Mouse (Mus musculus) ES-E14 (cell line): ENCODE results near the gene Sesn3. TPM values are rescaled to one million over a fixed set of nuclear protein-coding genes. Genes with fewer than 3 reads are reported as not detected.

Experiments
- DNase-seq: peaks from one replicate; pipeline ENCODE4 v3.0.0-alpha.2; 2013; ENCODE audit warnings: low read depth, low spot score
- H3K27ac ChIP-seq: 2 replicates; pipeline ENCODE4 v1.5.1; 2012; ENCODE audit warnings: low read depth, mild to moderate bottlenecking, low read length, moderate library complexity, mixed read lengths; ENCODE audit not compliant: poor library complexity, insufficient read depth, severe bottlenecking
- H3K36me3 ChIP-seq: 2 replicates; pipeline ENCODE4 v1.6.1; 2012; ENCODE audit warnings: mild to moderate bottlenecking, low read length, moderate library complexity, mixed read lengths; ENCODE audit not compliant: control insufficient read depth, poor library complexity, insufficient read depth, severe bottlenecking
- H3K4me1 ChIP-seq, 2 experiments: fragments of 150-350 bp in 1 of 2; sonication (generic) in 1 of 2; 2 replicates each; pipeline ENCODE4 v1.6.1; 2012; ENCODE audit warnings: low read length in 2 of 2, mild to moderate bottlenecking in 1 of 2, mixed read lengths in 1 of 2; ENCODE audit not compliant: control insufficient read depth in 2 of 2, insufficient read depth in 2 of 2, poor library complexity in 1 of 2
- H3K4me3 ChIP-seq, 2 experiments: fragments of 150-350 bp in 1 of 2; sonication (generic) in 1 of 2; 2 replicates each; pipeline ENCODE4 v1.5.1; 2012; ENCODE audit warnings: low read length in 2 of 2, low read depth in 1 of 2, mild to moderate bottlenecking in 1 of 2, mixed read lengths in 1 of 2; ENCODE audit not compliant: insufficient read depth in 1 of 2, poor library complexity in 1 of 2, severe bottlenecking in 1 of 2
- H3K9ac ChIP-seq: 2 replicates; pipeline ENCODE4 v1.6.1; 2012; ENCODE audit warnings: low read depth, mild to moderate bottlenecking, low read length, mixed read lengths; ENCODE audit not compliant: poor library complexity, insufficient read depth, severe bottlenecking
- H3K9me3 ChIP-seq: fragments of 150-350 bp; sonication (generic); 2 replicates; pipeline ENCODE4 v1.6.1; 2012; ENCODE audit warnings: low read depth, mild to moderate bottlenecking, low read length; ENCODE audit not compliant: control insufficient read depth, insufficient read depth
- CHD2 ChIP-seq: IDR thresholded peaks from 2 replicates; pipeline ENCODE4 v1.6.1; 2014; ENCODE audit warnings: mild to moderate bottlenecking, low read depth, low read length, inconsistent platforms
- HCFC1 ChIP-seq: IDR thresholded peaks from 2 replicates; pipeline ENCODE4 v1.6.1; 2012; ENCODE audit warnings: low read length, inconsistent platforms, borderline replicate concordance; ENCODE audit not compliant: insufficient read depth
- MAFK ChIP-seq: IDR thresholded peaks from 2 replicates; pipeline ENCODE4 v1.6.1; 2014; ENCODE audit warnings: mild to moderate bottlenecking, low read depth, low read length, inconsistent platforms; ENCODE audit not compliant: insufficient read depth
- ZC3H11A ChIP-seq: IDR thresholded peaks from 2 replicates; pipeline ENCODE4 v1.6.1; 2012; ENCODE audit warnings: low read depth, mild to moderate bottlenecking, inconsistent platforms, low read length, borderline replicate concordance
- ZNF384 ChIP-seq: IDR thresholded peaks from 2 replicates; pipeline ENCODE4 v1.6.1; 2012; ENCODE audit warnings: low read depth, low read length, inconsistent platforms
- in situ Hi-C, 2 experiments: fragments of 600-800 bp; cut with MboI; formaldehyde crosslinking; loops; one replicate each; pipeline ENCODE4 v1.15.1; 2025; ENCODE audit warnings: low sequenced_read_pairs in 2 of 2, inconsistent platforms in 1 of 2; ENCODE audit not compliant: unreplicated experiment in 2 of 2
- total RNA-seq: library from RNA; depleted of rRNA; stranded (reverse); fragments of 300-350 nt; gene quantifications from 2 replicates; pipeline ENCODE4 v1.2.3, GENCODE M21; 2012

The Sesn3 gene
- total RNA-seq, 1 experiment, result 7.1 TPM

GRCm38 (mm10) chr9:14299819-14300218 is 25.0 kb downstream of the Sesn3 start:
- DNase-seq, result no peak
- Histone ChIP-seq H3K9ac (no peak overlapping the region), H3K9me3 (no peaks in the 10 kb centered on the region), H3K27ac (no peak overlapping the region), H3K4me1 (no peaks in the 10 kb centered on the region), H3K4me3 (no peak overlapping the region), H3K36me3 (no peaks in the 10 kb centered on the region)
- TF ChIP-seq HCFC1, result no peak
- no peak for TF ChIP-seq CHD2
- TF ChIP-seq ZC3H11A, result no peak
- TF ChIP-seq ZNF384, result no peak
- TF ChIP-seq MAFK, result no peak
- in situ Hi-C loops, result no loop called here

- TF ChIP-seq CHD2 (no peak), ZC3H11A (no peak), MAFK (no peak), ZNF384 (no peak), HCFC1 (no peak)
- Histone ChIP-seq H3K36me3 (no peaks in the 10 kb centered on the region), H3K27ac (no peak overlapping the region), H3K4me1 (no peaks in the 10 kb centered on the region), H3K9ac (no peak overlapping the region), H3K9me3 (no peaks in the 10 kb centered on the region), H3K4me3 (no peak overlapping the region)
- in situ Hi-C loops, result no loop called here
- DNase-seq, result no peak
These were observed 25.9 kb downstream of the Sesn3 start for GRCm38 (mm10) chr9:14300795-14301194.

DNA sequence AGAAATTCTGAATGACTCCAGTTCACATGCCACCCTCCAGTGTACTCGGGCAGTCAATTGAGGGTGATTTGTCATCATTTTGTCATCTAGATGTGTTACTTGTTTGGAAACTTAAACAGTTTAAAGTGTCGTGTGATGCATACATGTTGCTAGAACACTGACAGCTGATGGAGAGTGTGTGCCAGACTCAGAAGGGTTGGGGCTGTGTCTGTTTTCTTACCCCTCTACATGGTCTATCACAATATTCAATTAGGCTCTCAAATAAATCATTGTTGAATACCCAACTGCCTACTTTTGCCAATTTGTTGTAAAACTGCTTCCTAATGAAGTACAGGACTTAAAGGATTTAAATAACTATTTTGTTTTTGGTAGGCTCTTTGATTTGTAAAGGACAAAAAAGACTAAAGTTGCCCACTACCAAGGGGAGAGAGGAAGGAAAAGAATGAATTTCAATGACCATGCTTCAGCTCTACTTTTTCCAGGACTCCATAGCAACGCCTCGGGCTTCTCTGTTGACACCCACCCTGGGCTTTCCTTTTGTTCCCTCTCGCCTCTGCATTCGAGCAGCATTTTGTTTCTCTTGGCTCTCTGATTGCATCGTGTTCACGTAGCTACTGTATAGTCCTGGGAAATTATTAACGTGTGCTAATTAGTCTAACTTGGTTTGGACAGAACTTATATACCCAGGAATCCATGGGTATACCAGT is 29.5 kb downstream of the Sesn3 start:
- no peak for DNase-seq
- TF ChIP-seq HCFC1, result no peak
- TF ChIP-seq MAFK, result no peak
- no peak for TF ChIP-seq CHD2
- no peak for TF ChIP-seq ZC3H11A
- no peak for TF ChIP-seq ZNF384
- Histone ChIP-seq H3K9ac (no peak overlapping the region), H3K27ac (no peak overlapping the region), H3K4me3 (no peak overlapping the region), H3K4me1 (no peaks in the 10 kb centered on the region), H3K36me3 (no peaks in the 10 kb centered on the region), H3K9me3 (no peaks in the 10 kb centered on the region)
- in situ Hi-C loops, result no loop called here

- DNase-seq, result no peak
- Histone ChIP-seq H3K9me3 (no peaks in the 10 kb centered on the region), H3K4me1 (no peaks in the 10 kb centered on the region), H3K36me3 (no peaks in the 10 kb centered on the region), H3K27ac (no peak overlapping the region), H3K9ac (no peak overlapping the region), H3K4me3 (no peak overlapping the region)
- TF ChIP-seq CHD2 (no peak), ZNF384 (no peak), ZC3H11A (no peak), HCFC1 (no peak), MAFK (no peak)
- in situ Hi-C loops, result no loop called here
These were observed 32.5 kb downstream of the Sesn3 start for GRCm38 (mm10) chr9:14307341-14307740.

DNA sequence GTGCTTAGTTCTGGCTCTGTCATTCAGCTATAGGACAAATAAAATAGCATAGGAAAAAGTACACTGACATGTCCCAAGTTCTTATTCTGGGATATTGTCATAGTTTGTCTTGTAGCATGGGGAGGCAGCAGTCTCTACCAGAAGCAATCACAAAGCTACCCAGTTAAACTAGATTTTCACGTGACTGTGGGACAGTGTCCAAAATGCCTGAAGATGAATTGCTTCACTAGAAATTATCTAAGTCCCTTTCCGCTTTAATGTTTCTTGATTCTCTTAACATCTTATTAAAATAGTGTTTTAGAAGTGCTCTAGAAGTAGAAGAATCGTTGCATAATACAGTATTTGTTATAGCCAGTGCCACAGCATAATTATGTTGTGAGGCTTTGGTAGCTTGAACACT is 39.1 kb downstream of the Sesn3 start:
- no peak overlapping the region for H3K9ac ChIP-seq
- no peak overlapping the region for H3K27ac ChIP-seq
- no peak for DNase-seq
- in situ Hi-C loops, result no loop called here
- H3K4me3 ChIP-seq, result no peak overlapping the region
- no peaks in the 10 kb centered on the region for H3K4me1 ChIP-seq
- no peaks in the 10 kb centered on the region for H3K9me3 ChIP-seq
- TF ChIP-seq CHD2 (no peak), HCFC1 (no peak), ZC3H11A (no peak), ZNF384 (no peak), MAFK (no peak)
- peaks cover 2% of the 10 kb centered on the region; the same call in 1 of the 2 replicates for H3K36me3 ChIP-seq
